Mouse (Mus musculus) bone marrow macrophage, adult 2 months (primary cell): Measurements from ENCODE around the gene Prrx1.

Source experiments
- CTCF ChIP-seq: IDR thresholded peaks from 2 replicates; pipeline ENCODE4 v1.5.1; 2012; ENCODE audit warnings: low read depth, mild to moderate bottlenecking, low read length, moderate library complexity
- POLR2A ChIP-seq: IDR thresholded peaks from 2 replicates; pipeline ENCODE4 v1.6.1; 2012; ENCODE audit warnings: mild to moderate bottlenecking, low read depth, low read length, borderline replicate concordance

DNA sequence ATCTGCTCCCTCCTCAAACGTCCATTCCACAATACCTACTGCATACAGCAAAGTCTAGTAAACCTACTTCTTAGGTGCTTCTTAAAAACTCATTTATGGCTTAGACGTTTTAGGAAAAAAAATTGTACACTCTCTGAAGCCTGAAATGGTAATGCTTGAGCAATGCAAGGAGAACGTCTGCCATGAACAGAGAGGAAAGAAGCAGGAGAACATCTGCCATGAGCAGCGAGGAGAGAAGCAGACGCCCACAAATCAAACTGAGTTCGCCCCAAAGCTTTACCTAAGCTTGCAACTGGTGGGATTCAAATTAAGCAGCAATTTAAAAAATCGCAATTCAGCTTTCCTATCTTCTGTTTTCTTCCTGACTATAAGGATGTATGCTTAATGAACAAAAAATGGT lies 36.4 kb downstream of the Prrx1 start:
- TF ChIP-seq POLR2A (no peak), CTCF (no peak)
